Mouse (Mus musculus) myocyte (in vitro differentiated cells): ENCODE data around the gene Fam104a. TPM values are rescaled to one million over a fixed set of nuclear protein-coding genes. Genes with fewer than 3 reads are reported as not detected.

Experiments
- H3K27me3 ChIP-seq: one replicate; pipeline ENCODE4 v1.6.1; 2011; ENCODE audit not compliant: control insufficient read depth, insufficient read depth, insufficient read length
- H3K36me3 ChIP-seq: one replicate; pipeline ENCODE4 v1.6.1; 2011; ENCODE audit not compliant: control insufficient read depth, insufficient read depth
- H3K4me2 ChIP-seq: one replicate; pipeline ENCODE4 v1.6.1; 2011; ENCODE audit warnings: low read depth, control low read depth
- H3K4me3 ChIP-seq: one replicate; pipeline ENCODE4 v1.5.1; 2011; ENCODE audit warnings: mild to moderate bottlenecking, control low read depth, moderate library complexity
- H3K79me2 ChIP-seq: one replicate; pipeline ENCODE4 v1.6.1; 2011; ENCODE audit not compliant: control insufficient read depth, insufficient read depth
- H3ac ChIP-seq: one replicate; pipeline ENCODE4 v1.6.1; 2011; ENCODE audit not compliant: control insufficient read depth, insufficient read length
- CEBPB ChIP-seq: IDR thresholded peaks from 2 replicates; pipeline ENCODE4 v1.6.1; 2011; ENCODE audit warnings: mild to moderate bottlenecking, moderate library complexity; ENCODE audit not compliant: poor library complexity, insufficient read depth, severe bottlenecking
- E2F4 ChIP-seq: IDR thresholded peaks from one replicate; pipeline ENCODE4 v1.6.1; 2011; ENCODE audit warnings: mild to moderate bottlenecking, control low read depth, moderate library complexity; ENCODE audit not compliant: insufficient read depth
- MAX ChIP-seq: IDR thresholded peaks from one replicate; pipeline ENCODE4 v1.6.1; 2011; ENCODE audit warnings: low read depth, mild to moderate bottlenecking, control low read depth
- MYOD1 ChIP-seq, 3 experiments: IDR thresholded peaks; one replicate each; pipeline ENCODE4 v1.6.1; 2011; ENCODE audit warnings: control low read depth in 2 of 3, low read depth in 2 of 3, mild to moderate bottlenecking in 2 of 3, moderate library complexity in 1 of 3; ENCODE audit not compliant: insufficient read length in 2 of 3, control insufficient read depth in 1 of 3
- MYOG ChIP-seq, 3 experiments: IDR thresholded peaks; one replicate each; pipeline ENCODE4 v1.6.1; 2011; ENCODE audit warnings: control low read depth in 2 of 3, low read depth in 2 of 3, mild to moderate bottlenecking in 2 of 3; ENCODE audit not compliant: insufficient read length in 2 of 3, control insufficient read depth in 1 of 3, insufficient read depth in 1 of 3
- POLR2A ChIP-seq: IDR thresholded peaks from one replicate; pipeline ENCODE4 v1.6.1; 2011; ENCODE audit warnings: low read depth, mild to moderate bottlenecking, control low read depth, moderate library complexity; ENCODE audit not compliant: insufficient read length
- POLR2AphosphoS2 ChIP-seq: IDR thresholded peaks from one replicate; pipeline ENCODE4 v1.6.1; 2011; ENCODE audit warnings: low read depth, control low read depth; ENCODE audit not compliant: insufficient read length
- REST ChIP-seq: IDR thresholded peaks from one replicate; pipeline ENCODE4 v1.6.1; 2011; ENCODE audit warnings: mild to moderate bottlenecking, control low read depth, moderate library complexity; ENCODE audit not compliant: insufficient read depth, insufficient read length
- SRF ChIP-seq: IDR thresholded peaks from one replicate; pipeline ENCODE4 v1.6.1; 2011; ENCODE audit warnings: low read depth; ENCODE audit not compliant: control insufficient read depth, insufficient read length
- TCF12 ChIP-seq: IDR thresholded peaks from one replicate; pipeline ENCODE4 v1.6.1; 2011; ENCODE audit warnings: mild to moderate bottlenecking, control low read depth; ENCODE audit not compliant: poor library complexity, insufficient read depth, severe bottlenecking
- TCF3 ChIP-seq: IDR thresholded peaks from one replicate; pipeline ENCODE4 v1.6.1; 2011; ENCODE audit warnings: low read depth, control low read depth; ENCODE audit not compliant: insufficient read length
- USF1 ChIP-seq: IDR thresholded peaks from one replicate; pipeline ENCODE4 v1.6.1; 2011; ENCODE audit warnings: low read depth, mild to moderate bottlenecking, control low read depth, moderate library complexity
- polyA plus RNA-seq: library from polyadenylated mRNA; unstranded; fragments of >200 nt; fragmentation: generic; extraction: Trizol; gene quantifications from one replicate; pipeline ENCODE4 v1.2.1, GENCODE M21; 2012; ENCODE audit warnings: missing spikeins

Fam104a gene
- polyA plus RNA-seq, 1 experiment: 45.8 TPM

- TF ChIP-seq TCF12 (no peak), SRF (no peak), MYOG (IDR thresholded peaks at IDR 0.05; ENCODE audit: control insufficient read depth in 1 of 3, insufficient read depth in 1 of 3, insufficient read length in 2 of 3, low read depth in 2 of 3) (no peak), REST (no peak), E2F4 (no peak), CEBPB (no peak), POLR2AphosphoS2 (no peak), MAX (no peak), USF1 (no peak), MYOD1 (IDR thresholded peaks at IDR 0.05; ENCODE audit: control insufficient read depth in 1 of 3, insufficient read length in 2 of 3, low read depth in 2 of 3) (no peak), TCF3 (no peak)
- Histone ChIP-seq H3K4me2 (no peak overlapping the region), H3K4me3 (no peak overlapping the region), H3ac (no peak overlapping the region), H3K36me3 (no peaks in the 10 kb centered on the region), H3K79me2 (no peaks in the 10 kb centered on the region), H3K27me3 (no peaks in the 10 kb centered on the region)
Observed at GRCm38 (mm10) chr11:113622028-113622427, 61.9 kb downstream of the Fam104a start.

- Histone ChIP-seq H3K79me2 (no peaks in the 10 kb centered on the region), H3ac (no peak overlapping the region), H3K4me2 (no peak overlapping the region), H3K36me3 (no peaks in the 10 kb centered on the region), H3K4me3 (no peak overlapping the region), H3K27me3 (no peaks in the 10 kb centered on the region)
- TF ChIP-seq POLR2AphosphoS2 (no peak), SRF (no peak), CEBPB (no peak), E2F4 (no peak), TCF12 (no peak), MYOD1 (IDR thresholded peaks at IDR 0.05; ENCODE audit: control insufficient read depth in 1 of 3, insufficient read length in 2 of 3, low read depth in 2 of 3) (no peak), MYOG (IDR thresholded peaks at IDR 0.05; ENCODE audit: control insufficient read depth in 1 of 3, insufficient read depth in 1 of 3, insufficient read length in 2 of 3, low read depth in 2 of 3) (no peak), POLR2A (no peak), USF1 (no peak), TCF3 (no peak)
Observed at GRCm38 (mm10) chr11:113621001-113621400, 63.0 kb downstream of the Fam104a start.

GRCm38 (mm10) chr11:113619420-113620080, 64.4 kb downstream of the Fam104a start:
- Histone ChIP-seq H3K4me3 (peak overlapping the region; percentile 22), H3K27me3 (no peaks in the 10 kb centered on the region), H3K36me3 (no peaks in the 10 kb centered on the region), H3ac (no peak overlapping the region), H3K4me2 (peak overlapping the region; percentile 94), H3K79me2 (no peaks in the 10 kb centered on the region)
- TF ChIP-seq TCF12: no peak
- TF ChIP-seq MYOG (IDR thresholded peaks at IDR 0.05; ENCODE audit: control insufficient read depth in 1 of 3, insufficient read depth in 1 of 3, insufficient read length in 2 of 3, low read depth in 2 of 3): no peak
- TF ChIP-seq CEBPB: no peak
- no peak for TF ChIP-seq REST
- TF ChIP-seq E2F4: no peak
- TF ChIP-seq MYOD1 (IDR thresholded peaks at IDR 0.05; ENCODE audit: control insufficient read depth in 1 of 3, insufficient read length in 2 of 3, low read depth in 2 of 3): no peak
- TF ChIP-seq SRF: no peak
- TF ChIP-seq USF1: no peak
- TF ChIP-seq MAX: no peak
- TF ChIP-seq TCF3: no peak
- no peak for TF ChIP-seq POLR2AphosphoS2
- no peak for TF ChIP-seq POLR2A

- TF ChIP-seq USF1: no peak
- peak; percentile 26 for TF ChIP-seq POLR2A
- H3K27me3 ChIP-seq: no peaks in the 10 kb centered on the region
- H3K36me3 ChIP-seq: no peaks in the 10 kb centered on the region
- H3K4me2 ChIP-seq: peak within 1 kb of the TSS; percentile 94
- peak within 1 kb of the TSS; percentile 22 for H3K4me3 ChIP-seq
- H3K79me2 ChIP-seq: no peaks in the 10 kb centered on the region
- no peak within 1 kb of the TSS for H3ac ChIP-seq
Observed at GRCm38 (mm10) chr11:113618672-113619419, 65.1 kb downstream of the Fam104a start, which contains the start of gene Sstr2. TSS of gene Sstr2 (plus strand) at chr11:113619342.

GRCm38 (mm10) chr11:113618303-113618671, 65.7 kb downstream of the Fam104a start:
- TF ChIP-seq REST: no peak
- H3ac ChIP-seq: no peak overlapping the region
- H3K4me2 ChIP-seq: peak overlapping the region; percentile 94
- no peaks in the 10 kb centered on the region for H3K36me3 ChIP-seq
- no peaks in the 10 kb centered on the region for H3K79me2 ChIP-seq
- no peaks in the 10 kb centered on the region for H3K27me3 ChIP-seq
- H3K4me3 ChIP-seq: peak overlapping the region; percentile 22
